Mouse (Mus musculus): ENCODE data around the gene Lgr4. TPM values are rescaled to one million over a fixed set of nuclear protein-coding genes. Genes with fewer than 3 reads are reported as not detected.

Lgr4 gene
- 1 to 10 TPM; 1.7 to 2.2 TPM for total RNA-seq (2023)

DNA sequence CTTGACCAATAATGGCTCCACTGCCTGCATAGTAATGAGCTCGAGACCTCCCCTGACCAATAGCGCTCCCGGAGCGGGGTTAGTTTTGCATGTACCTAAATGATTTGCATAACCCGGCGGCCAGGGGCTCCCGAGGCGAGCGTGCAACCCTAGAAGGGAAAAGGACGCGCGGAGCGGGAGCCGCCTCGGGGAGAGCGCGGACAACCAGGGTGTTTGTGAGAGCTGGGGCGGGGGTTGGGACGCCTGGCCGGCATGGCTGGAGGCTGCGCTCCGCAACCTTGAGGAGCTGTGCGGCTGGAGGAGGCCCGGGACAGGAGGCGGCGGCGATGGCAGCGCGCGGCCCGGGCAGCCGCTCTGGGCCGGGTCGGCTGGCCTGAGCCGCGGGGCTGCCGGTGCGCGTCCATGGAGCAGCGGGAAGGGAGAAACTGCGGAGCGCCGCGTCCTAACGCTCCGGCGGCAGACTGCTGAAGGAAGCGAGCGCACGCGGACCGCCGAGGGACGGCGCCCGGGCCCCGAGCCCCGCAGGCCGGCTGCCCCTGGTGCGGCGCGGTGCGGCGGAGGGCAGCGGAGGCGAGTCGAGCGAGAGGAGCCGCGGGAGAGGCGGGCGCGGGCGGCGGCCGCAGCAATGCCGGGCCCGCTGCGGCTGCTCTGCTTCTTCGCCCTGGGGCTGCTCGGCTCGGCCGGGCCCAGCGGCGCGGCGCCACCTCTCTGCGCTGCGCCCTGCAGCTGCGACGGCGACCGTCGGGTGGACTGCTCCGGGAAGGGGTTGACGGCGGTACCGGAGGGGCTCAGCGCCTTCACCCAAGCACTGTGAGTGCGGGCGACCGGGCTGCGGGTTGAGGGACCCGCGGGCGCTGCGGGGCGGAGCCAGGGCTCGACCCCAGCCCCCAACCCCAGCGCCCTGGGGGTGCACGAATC lies at the start of gene Lgr4:
TSS of gene Lgr4 (plus strand) at position 152 of the 918 bp plus-strand sequence.

DNA sequence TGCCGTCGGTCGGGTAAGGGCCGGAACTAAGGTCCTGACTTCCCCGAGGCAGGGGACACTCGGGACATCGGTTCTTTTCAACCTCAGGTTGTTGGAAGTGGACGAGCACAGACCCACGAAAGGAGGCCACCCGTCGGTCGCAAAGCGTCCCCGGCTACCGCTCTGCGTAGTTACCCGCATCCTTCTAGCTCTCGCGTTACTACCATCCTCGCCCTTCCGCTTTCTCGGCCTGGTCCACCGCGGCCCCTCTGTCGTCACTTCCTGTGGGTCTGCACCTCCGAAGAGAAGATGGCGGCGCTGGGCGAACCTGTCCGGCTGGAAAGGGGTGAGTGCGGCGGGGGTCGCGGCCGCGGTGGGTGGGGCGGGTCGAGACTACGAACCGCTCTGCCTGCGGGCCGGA lies 26.9 kb upstream of the Lgr4 start, which contains the start of gene Lin7c:
TSS of gene Lin7c (plus strand) at position 257 of the 400 bp plus-strand sequence.

DNA sequence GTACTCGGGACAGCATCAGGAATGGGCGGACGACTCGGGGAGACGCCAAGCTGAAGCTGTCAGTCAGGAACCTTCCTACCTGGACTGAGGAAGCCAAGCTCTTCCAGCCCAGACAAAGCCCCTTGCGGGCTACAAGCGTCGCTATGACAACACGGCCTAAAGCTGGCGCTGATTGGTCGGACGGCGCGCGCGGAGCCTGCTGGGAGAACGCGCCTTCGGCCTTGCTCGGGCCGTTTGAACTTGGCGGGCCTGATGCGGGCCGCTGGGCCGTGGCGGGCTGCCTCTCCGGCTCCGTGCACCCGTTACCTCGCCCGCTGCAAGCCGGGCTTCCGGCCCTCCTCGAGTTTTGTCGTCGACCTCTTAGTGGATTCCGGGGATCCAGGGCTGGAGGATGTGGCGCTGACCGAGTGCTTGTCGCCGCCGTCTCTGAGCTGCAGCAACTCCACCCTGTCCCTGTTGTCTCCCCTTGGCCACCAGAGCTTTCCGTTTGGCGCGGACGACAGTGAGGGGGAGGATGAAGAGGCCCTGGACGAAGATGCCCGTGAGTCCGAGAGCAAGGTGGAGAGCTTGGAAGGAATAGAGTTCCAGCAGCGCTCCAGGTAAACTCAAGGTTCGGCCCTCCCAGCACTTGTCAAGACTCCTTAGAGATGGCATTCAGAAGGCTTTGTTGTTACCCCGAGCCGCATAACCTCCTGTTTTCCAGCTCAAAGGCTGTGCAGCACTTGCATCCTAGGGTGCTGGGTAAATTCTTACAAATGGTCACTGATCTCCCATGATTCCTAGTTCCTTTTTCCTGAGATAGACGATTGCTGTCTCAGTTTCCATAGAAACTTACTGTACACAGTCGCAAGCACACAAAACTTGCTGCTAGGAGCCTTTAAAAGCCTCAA lies 100.4 kb downstream of the Lgr4 start, which contains the start of gene Ccdc34:
TSS of gene Ccdc34 (plus strand) at position 202 of the 890 bp plus-strand sequence.

Other genes with a start within 250 kb of the Lgr4 start
- not detected for gene Bdnf, start 242.9 kb upstream of the Lgr4 start, total RNA-seq (2023)
- 10 to 100 TPM; 54.9 to 63.0 TPM for gene Lin7c, start 26.8 kb upstream of the Lgr4 start, total RNA-seq (2023)
- gene Ccdc34, start 100.2 kb downstream of the Lgr4 start, total RNA-seq (2023), result 10 to 100 TPM; 10.5 to 12.7 TPM